Mouse (Mus musculus): Measurements from ENCODE around the gene Angel1. TPM values are rescaled to one million over a fixed set of nuclear protein-coding genes. Genes with fewer than 3 reads are reported as not detected.

The Angel1 gene
- 1.7 and 3.0 TPM in 2 replicates for total RNA-seq (2017)

- peak; percentile 97 to 99 for ATAC-seq (replicated peaks in 1 of 2; ENCODE audit: insufficient read depth in 1 of 2, low FRiP score in 2 of 2, low TSS enrichment in 1 of 2, low read depth in 1 of 2, poor library complexity in 2 of 2, severe bottlenecking in 2 of 2)
These were observed at the start of gene Angel1 for GRCm38 (mm10) chr12:86726120-86726640. TSS of gene Angel1 (minus strand) at chr12:86726460.

- ATAC-seq (replicated peaks in 1 of 2; ENCODE audit: insufficient read depth in 1 of 2, low FRiP score in 2 of 2, low TSS enrichment in 1 of 2, low read depth in 1 of 2, poor library complexity in 2 of 2, severe bottlenecking in 2 of 2): no peak
These were observed 49.5 kb upstream of the Angel1 start for GRCm38 (mm10) chr12:86775561-86776280.

- ATAC-seq (replicated peaks in 1 of 2; ENCODE audit: insufficient read depth in 1 of 2, low FRiP score in 2 of 2, low TSS enrichment in 1 of 2, low read depth in 1 of 2, poor library complexity in 2 of 2, severe bottlenecking in 2 of 2): no peak
These were observed 46.3 kb upstream of the Angel1 start for GRCm38 (mm10) chr12:86772551-86772950.

- ATAC-seq (replicated peaks in 1 of 2; ENCODE audit: insufficient read depth in 1 of 2, low FRiP score in 2 of 2, low TSS enrichment in 1 of 2, low read depth in 1 of 2, poor library complexity in 2 of 2, severe bottlenecking in 2 of 2): peak; percentile 90 to 91
These were observed 45.7 kb upstream of the Angel1 start for GRCm38 (mm10) chr12:86771823-86772427.

- no peak for ATAC-seq (replicated peaks in 1 of 2; ENCODE audit: insufficient read depth in 1 of 2, low FRiP score in 2 of 2, low TSS enrichment in 1 of 2, low read depth in 1 of 2, poor library complexity in 2 of 2, severe bottlenecking in 2 of 2)
These were observed 44.7 kb upstream of the Angel1 start for GRCm38 (mm10) chr12:86770927-86771326.

- ATAC-seq (replicated peaks in 1 of 2; ENCODE audit: insufficient read depth in 1 of 2, low FRiP score in 2 of 2, low TSS enrichment in 1 of 2, low read depth in 1 of 2, poor library complexity in 2 of 2, severe bottlenecking in 2 of 2): no peak
These were observed 44.0 kb upstream of the Angel1 start for GRCm38 (mm10) chr12:86770261-86770670.

- no peak for ATAC-seq (replicated peaks in 1 of 2; ENCODE audit: insufficient read depth in 1 of 2, low FRiP score in 2 of 2, low TSS enrichment in 1 of 2, low read depth in 1 of 2, poor library complexity in 2 of 2, severe bottlenecking in 2 of 2)
These were observed 43.6 kb upstream of the Angel1 start for GRCm38 (mm10) chr12:86769819-86770218.

GRCm38 (mm10) chr12:86768986-86769580, 42.8 kb upstream of the Angel1 start:
- peak; percentile 68 to 69 for ATAC-seq (replicated peaks in 1 of 2; ENCODE audit: insufficient read depth in 1 of 2, low FRiP score in 2 of 2, low TSS enrichment in 1 of 2, low read depth in 1 of 2, poor library complexity in 2 of 2, severe bottlenecking in 2 of 2)

- peak; percentile 31 to 55; a peak in 2 of 4 replicates for ATAC-seq (replicated peaks in 1 of 2; ENCODE audit: insufficient read depth in 1 of 2, low FRiP score in 2 of 2, low TSS enrichment in 1 of 2, low read depth in 1 of 2, poor library complexity in 2 of 2, severe bottlenecking in 2 of 2)
These were observed 41.8 kb upstream of the Angel1 start for GRCm38 (mm10) chr12:86767868-86768631.

- no peak for ATAC-seq (replicated peaks in 1 of 2; ENCODE audit: insufficient read depth in 1 of 2, low FRiP score in 2 of 2, low TSS enrichment in 1 of 2, low read depth in 1 of 2, poor library complexity in 2 of 2, severe bottlenecking in 2 of 2)
These were observed 40.2 kb upstream of the Angel1 start for GRCm38 (mm10) chr12:86766467-86766866.

- ATAC-seq (replicated peaks in 1 of 2; ENCODE audit: insufficient read depth in 1 of 2, low FRiP score in 2 of 2, low TSS enrichment in 1 of 2, low read depth in 1 of 2, poor library complexity in 2 of 2, severe bottlenecking in 2 of 2): no peak
These were observed 37.8 kb upstream of the Angel1 start for GRCm38 (mm10) chr12:86764060-86764459.

GRCm38 (mm10) chr12:86761036-86761435, 34.8 kb upstream of the Angel1 start:
- ATAC-seq (replicated peaks in 1 of 2; ENCODE audit: insufficient read depth in 1 of 2, low FRiP score in 2 of 2, low TSS enrichment in 1 of 2, low read depth in 1 of 2, poor library complexity in 2 of 2, severe bottlenecking in 2 of 2): no peak

GRCm38 (mm10) chr12:86734319-86734810, 8.1 kb upstream of the Angel1 start, which contains the start of gene Lrrc74a:
TSS of gene Lrrc74a (plus strand) at chr12:86734369.
- ATAC-seq (replicated peaks in 1 of 2; ENCODE audit: insufficient read depth in 1 of 2, low FRiP score in 2 of 2, low TSS enrichment in 1 of 2, low read depth in 1 of 2, poor library complexity in 2 of 2, severe bottlenecking in 2 of 2): no peak

GRCm38 (mm10) chr12:86725706-86726105, 554 bp downstream of the Angel1 start:
- peak in 1 of 2 experiments; percentile 43; a peak in 1 of 4 replicates for ATAC-seq (replicated peaks in 1 of 2; ENCODE audit: insufficient read depth in 1 of 2, low FRiP score in 2 of 2, low TSS enrichment in 1 of 2, low read depth in 1 of 2, poor library complexity in 2 of 2, severe bottlenecking in 2 of 2)

GRCm38 (mm10) chr12:86724300-86724699, 2.0 kb downstream of the Angel1 start:
- no peak for ATAC-seq (replicated peaks in 1 of 2; ENCODE audit: insufficient read depth in 1 of 2, low FRiP score in 2 of 2, low TSS enrichment in 1 of 2, low read depth in 1 of 2, poor library complexity in 2 of 2, severe bottlenecking in 2 of 2)

- ATAC-seq (replicated peaks in 1 of 2; ENCODE audit: insufficient read depth in 1 of 2, low FRiP score in 2 of 2, low TSS enrichment in 1 of 2, low read depth in 1 of 2, poor library complexity in 2 of 2, severe bottlenecking in 2 of 2): no peak
These were observed 4.8 kb downstream of the Angel1 start for GRCm38 (mm10) chr12:86721453-86721852.

GRCm38 (mm10) chr12:86719961-86720639, 6.2 kb downstream of the Angel1 start:
- ATAC-seq (replicated peaks in 1 of 2; ENCODE audit: insufficient read depth in 1 of 2, low FRiP score in 2 of 2, low TSS enrichment in 1 of 2, low read depth in 1 of 2, poor library complexity in 2 of 2, severe bottlenecking in 2 of 2): no peak
